8 mouse cellular contexts compared by ENCODE assay signal in genomic region chr19:46314872-46315742, GRCm38 (mm10). TPM values are rescaled to one million over a fixed set of nuclear protein-coding genes. Genes with fewer than 3 reads are reported as not detected.
DNase-seq lines count a peak whose midpoint lies in the region; ATAC-seq and TF ChIP-seq lines count a peak whose summit lies in the region.
"Had no signal": no experiment of that assay in that cellular context is flagged by ENCODE, and none has a peak within 500 bp of the region (broad histone marks: within the 10 kb centered on the region; RNA-seq: fewer than 3 reads in every experiment).

No protein-coding gene starts in this region.

- H3K79me2 ChIP-seq in MEL (ENCODE audit: control insufficient read depth, insufficient read depth, low read length, poor library complexity): no peaks in the 10 kb centered on the region

- H3K27ac ChIP-seq in left cerebral cortex, adult 2 months: no peak overlapping the region
- peak overlapping the region; percentile 88 for H3K27ac ChIP-seq in MEL (ENCODE audit: control insufficient read depth, low read depth, low read length)
- H3K27ac ChIP-seq in liver, embryonic 16.5 days (ENCODE audit: low read length): peak overlapping the region; percentile 94
- H3K27ac ChIP-seq: midbrain, embryonic 12.5 days had no signal

- H3K9me3 ChIP-seq in MEL (replicated peaks; ENCODE audit: insufficient read depth, low read length): no peaks in the 10 kb centered on the region
- no peaks in the 10 kb centered on the region for H3K9me3 ChIP-seq in liver, embryonic 16.5 days (replicated peaks; ENCODE audit: control insufficient read depth, low read length)
- H3K9me3 ChIP-seq: midbrain, embryonic 12.5 days had no signal

- TF ChIP-seq RAD21 in MEL (IDR thresholded peaks at IDR 0.05; ENCODE audit: low read depth, low read length): no peak; the same call in 1 of the 2 replicates

- peak; percentile 85 to 93 for TF ChIP-seq EP300 in MEL (IDR thresholded peaks at IDR 0.05; ENCODE audit: low read depth in 1 of 2, low read length in 2 of 2)

- DNase-seq in left cerebral cortex, adult 2 months (ENCODE audit: extremely low spot score in 1 of 2, low spot score in 2 of 2): peak; percentile 16 to 25
- DNase-seq in left cerebral cortex, postnatal 4 days: no peak
- peak; percentile 95 for DNase-seq in MEL (ENCODE audit: low read depth, low spot score)
- DNase-seq in cerebellum, adult 9-11 months: peak; percentile 50
- DNase-seq in retina, embryonic 14.5 days (ENCODE audit: low spot score): no peak
- no peak for DNase-seq in gastrocnemius, postnatal 25 days

- intact Hi-C loops in left cerebral cortex, adult 2 months (cut with DNase I): no loop called here
- intact Hi-C loops in left cerebral cortex, postnatal 4 days (cut with DNase I): no loop called here

- peak overlapping the region; percentile 40 for H3K9ac ChIP-seq in MEL (ENCODE audit: control insufficient read depth, low read depth, low read length, poor library complexity, severe bottlenecking)
- peak overlapping the region; percentile 66 for H3K9ac ChIP-seq in liver, embryonic 16.5 days (ENCODE audit: low read depth, low read length)
- H3K9ac ChIP-seq: midbrain, embryonic 12.5 days had no signal

- H3K4me3 ChIP-seq in left cerebral cortex, adult 2 months: no peak overlapping the region
- H3K4me3 ChIP-seq in MEL (ENCODE audit: control insufficient read depth in 1 of 2, insufficient read depth in 1 of 2, low read depth in 2 of 2, low read length in 2 of 2): peak overlapping the region; percentile 7 to 27
- peak overlapping the region; percentile 48 for H3K4me3 ChIP-seq in liver, embryonic 16.5 days (ENCODE audit: low read depth, low read length)
- H3K4me3 ChIP-seq: midbrain, embryonic 12.5 days had no signal

- H3K4me2 ChIP-seq in liver, embryonic 16.5 days (ENCODE audit: low read depth, low read length): peak overlapping the region; percentile 85
- H3K4me2 ChIP-seq: midbrain, embryonic 12.5 days had no signal

- 2% methylated on average over 14 of the region's 14 CpGs for WGBS in liver, embryonic 16.5 days (ENCODE audit: insufficient replicate concordance)

- peaks cover 14 to 30% of the 10 kb centered on the region in 2 experiments for H3K4me1 ChIP-seq in MEL (ENCODE audit: control insufficient read depth in 1 of 2, insufficient read depth in 2 of 2, low read length in 2 of 2)
- peaks cover 52% of the 10 kb centered on the region for H3K4me1 ChIP-seq in liver, embryonic 16.5 days (ENCODE audit: control insufficient read depth, low read depth, low read length)

- ATAC-seq in liver, embryonic 16.5 days (ENCODE audit: low read depth): peak; percentile 88

- H3K36me3 ChIP-seq in MEL (ENCODE audit: control insufficient read depth in 1 of 2, insufficient read depth in 2 of 2, low read length in 2 of 2): peaks cover 0 to 16% of the 10 kb centered on the region in 2 experiments; a peak in 2 of 4 replicates
- H3K36me3 ChIP-seq in liver, embryonic 16.5 days (ENCODE audit: control insufficient read depth, insufficient read depth): peaks cover 6% of the 10 kb centered on the region
- H3K36me3 ChIP-seq: midbrain, embryonic 12.5 days had no signal

- TF ChIP-seq CTCF in left cerebral cortex, adult 2 months (IDR thresholded peaks at IDR 0.05): no peak
- no peak for TF ChIP-seq CTCF in MEL (IDR thresholded peaks at IDR 0.05 in 2 of 3, conservative IDR thresholded peaks at IDR 0.05 in 1 of 3; ENCODE audit: control insufficient read depth in 1 of 3, insufficient read depth in 1 of 3, low read depth in 2 of 3, low read length in 3 of 3, poor library complexity in 1 of 3, severe bottlenecking in 1 of 3)

- peak in 1 of 2 experiments; percentile 53; a peak in 1 of 4 replicates for TF ChIP-seq POLR2A in MEL (IDR thresholded peaks at IDR 0.05; ENCODE audit: control insufficient read depth in 1 of 2, insufficient read depth in 1 of 2, low read depth in 1 of 2, low read length in 2 of 2, poor library complexity in 1 of 2)

- H3K27me3 ChIP-seq in MEL (ENCODE audit: control insufficient read depth in 1 of 2, insufficient read depth in 2 of 2, low read length in 2 of 2): no peaks in the 10 kb centered on the region
- peaks cover 54% of the 10 kb centered on the region for H3K27me3 ChIP-seq in liver, embryonic 16.5 days (ENCODE audit: control insufficient read depth, insufficient read depth, low read depth, low read length)

TF ChIP-seq in MEL, 35 proteins besides CTCF, POLR2A, EP300 and RAD21 (continues in another document):
- peak; percentile 69 for TF ChIP-seq MYB (IDR thresholded peaks at IDR 0.05; ENCODE audit: low read depth, low read length)
- no peak for TF ChIP-seq HCFC1 (IDR thresholded peaks at IDR 0.05; ENCODE audit: low read depth, low read length)
- TF ChIP-seq ZNF384 (IDR thresholded peaks at IDR 0.05; ENCODE audit: low read depth, low read length): no peak
- TF ChIP-seq MXI1 (IDR thresholded peaks at IDR 0.05; ENCODE audit: low read depth, low read length): peak; percentile 94
- TF ChIP-seq UBTF (IDR thresholded peaks at IDR 0.05; ENCODE audit: borderline replicate concordance, insufficient read depth, low read depth, low read length): no peak
- TF ChIP-seq MEF2A (IDR thresholded peaks at IDR 0.05; ENCODE audit: extremely low read depth, insufficient replicate concordance, low read depth, low read length, poor library complexity, severe bottlenecking): no peak
- TF ChIP-seq USF2 (IDR thresholded peaks at IDR 0.05; ENCODE audit: borderline replicate concordance in 1 of 2, insufficient read depth in 1 of 2, low read depth in 1 of 2, low read length in 2 of 2): no peak
- TF ChIP-seq ZC3H11A (IDR thresholded peaks at IDR 0.05; ENCODE audit: low read depth, low read length): no peak; the same call in 1 of the 2 replicates
- no peak for TF ChIP-seq ELF1 (IDR thresholded peaks at IDR 0.05; ENCODE audit: low read depth, low read length)
- no peak for TF ChIP-seq E2F4 (IDR thresholded peaks at IDR 0.05; ENCODE audit: borderline replicate concordance, low read depth, low read length)
- 0 out of 2 replicates have a peak, but pooled peaks have one; percentile 42 for TF ChIP-seq ZMIZ1 (IDR thresholded peaks at IDR 0.05; ENCODE audit: low read depth, low read length)
- TF ChIP-seq GATA1 (IDR thresholded peaks at IDR 0.05; ENCODE audit: low read depth, low read length): peak; percentile 89
- TF ChIP-seq TCF12 (IDR thresholded peaks at IDR 0.05; ENCODE audit: low read depth, low read length): peak; percentile 89
- TF ChIP-seq TAL1 (IDR thresholded peaks at IDR 0.05; ENCODE audit: low read length): peak; percentile 94
- TF ChIP-seq NRF1 (IDR thresholded peaks at IDR 0.05; ENCODE audit: insufficient read depth, low read depth, low read length, poor library complexity, severe bottlenecking): no peak
- peak; percentile 66 for TF ChIP-seq ETS1 (IDR thresholded peaks at IDR 0.05; ENCODE audit: low read depth, low read length)
- no peak; the same call in 1 of the 2 replicates for TF ChIP-seq SMC3 (IDR thresholded peaks at IDR 0.05; ENCODE audit: low read depth, low read length)
- TF ChIP-seq MAX (IDR thresholded peaks at IDR 0.05; ENCODE audit: low read length): peak; percentile 92
- 0 out of 2 replicates have a peak, but pooled peaks have one; percentile 55 for TF ChIP-seq JUND (IDR thresholded peaks at IDR 0.05; ENCODE audit: low read depth, low read length)
- TF ChIP-seq BHLHE40 (IDR thresholded peaks at IDR 0.05; ENCODE audit: borderline replicate concordance, low read depth, low read length): peak; percentile 73

RNA-seq across cellular contexts. Expression of gene Nfkb2, which starts 11.0 kb away (rescaled TPM):
- total RNA-seq in left cerebral cortex, adult 2 months (2021): 1 to 10 TPM; 2.9 to 3.3 TPM
- total RNA-seq in left cerebral cortex, postnatal 4 days (2021): 1 to 10 TPM; 2.5 to 2.8 TPM
- 25.3 and 27.2 TPM in 2 replicates for total RNA-seq in MEL (2012; rRNA removed)
- polyA plus RNA-seq in MEL (2012; ENCODE audit: insufficient read depth in 1 of 2, insufficient read length in 2 of 2, low read depth in 1 of 2, low replicate concordance in 2 of 2, missing spikeins in 1 of 2): 10 to 100 TPM in 1 of 2 experiments, not detected in 1; 43.0 TPM
- 3.0 and 3.8 TPM in 2 replicates for polyA plus RNA-seq in liver, embryonic 16.5 days (2015; fragmentation: Nextera tagmentation; extraction: Ambion mirVana)
- total RNA-seq in gastrocnemius, postnatal 25 days (2021): 1 to 10 TPM; 7.2 to 8.5 TPM

RNA-seq across cellular contexts. Expression of gene Psd, which starts 11.8 kb away (rescaled TPM):
- 100 to 1,000 TPM; 605 to 647 TPM for total RNA-seq in left cerebral cortex, adult 2 months (2021)
- 100 to 1,000 TPM; 670 to 671 TPM for total RNA-seq in left cerebral cortex, postnatal 4 days (2021)
- total RNA-seq in MEL (2012; rRNA removed): 1.9 and 4.5 TPM in 2 replicates
- polyA plus RNA-seq in MEL (2012; ENCODE audit: insufficient read depth in 1 of 2, insufficient read length in 2 of 2, low read depth in 1 of 2, low replicate concordance in 2 of 2, missing spikeins in 1 of 2): 10 to 100 TPM in 1 of 2 experiments, not detected in 1; 17.2 TPM
- polyA plus RNA-seq in liver, embryonic 16.5 days (2015; fragmentation: Nextera tagmentation; extraction: Ambion mirVana): 3.3 TPM in 2 replicates
- total RNA-seq in gastrocnemius, postnatal 25 days (2021): under 1 TPM; 0.28 to 0.54 TPM

RNA-seq across cellular contexts. Expression of gene Fbxl15, which starts 12.9 kb away (rescaled TPM):
- 10 to 100 TPM; 27.0 to 29.6 TPM for total RNA-seq in left cerebral cortex, adult 2 months (2021)
- total RNA-seq in left cerebral cortex, postnatal 4 days (2021): 10 to 100 TPM; 22.3 to 23.4 TPM
- 12.1 and 12.7 TPM in 2 replicates for total RNA-seq in MEL (2012; rRNA removed)
- 10 to 100 TPM in 1 of 2 experiments, not detected in 1; 13.2 TPM for polyA plus RNA-seq in MEL (2012; ENCODE audit: insufficient read depth in 1 of 2, insufficient read length in 2 of 2, low read depth in 1 of 2, low replicate concordance in 2 of 2, missing spikeins in 1 of 2)
- 11.1 and 11.6 TPM in 2 replicates for polyA plus RNA-seq in liver, embryonic 16.5 days (2015; fragmentation: Nextera tagmentation; extraction: Ambion mirVana)
- total RNA-seq in gastrocnemius, postnatal 25 days (2021): 1 to 10 TPM; 2.9 TPM

RNA-seq across cellular contexts. Expression of gene Cuedc2, which starts 23.4 kb away (rescaled TPM):
- 100 to 1,000 TPM; 188 to 196 TPM for total RNA-seq in left cerebral cortex, adult 2 months (2021)
- 100 to 1,000 TPM; 221 to 222 TPM for total RNA-seq in left cerebral cortex, postnatal 4 days (2021)
- 270 and 302 TPM in 2 replicates for total RNA-seq in MEL (2012; rRNA removed)
- polyA plus RNA-seq in MEL (2012; ENCODE audit: insufficient read depth in 1 of 2, insufficient read length in 2 of 2, low read depth in 1 of 2, low replicate concordance in 2 of 2, missing spikeins in 1 of 2): 100 to 1,000 TPM; 251 to 297 TPM
- polyA plus RNA-seq in liver, embryonic 16.5 days (2015; fragmentation: Nextera tagmentation; extraction: Ambion mirVana): 67.3 and 67.6 TPM in 2 replicates
- 10 to 100 TPM; 56.1 to 56.5 TPM for total RNA-seq in gastrocnemius, postnatal 25 days (2021)

RNA-seq across cellular contexts. Expression of gene Mfsd13a, which starts 25.8 kb away (rescaled TPM):
- total RNA-seq in left cerebral cortex, adult 2 months (2021): 10 to 100 TPM; 25.5 to 25.9 TPM
- 10 to 100 TPM; 16.8 to 18.3 TPM for total RNA-seq in left cerebral cortex, postnatal 4 days (2021)
- total RNA-seq in MEL (2012; rRNA removed): 4.7 and 5.5 TPM in 2 replicates
- polyA plus RNA-seq in MEL (2012; ENCODE audit: insufficient read depth in 1 of 2, insufficient read length in 2 of 2, low read depth in 1 of 2, low replicate concordance in 2 of 2, missing spikeins in 1 of 2): 10 to 100 TPM in 1 of 2 experiments, not detected in 1; 45.9 TPM
- polyA plus RNA-seq in liver, embryonic 16.5 days (2015; fragmentation: Nextera tagmentation; extraction: Ambion mirVana): 11.2 and 13.8 TPM in 2 replicates
- 1 to 10 TPM; 1.0 to 1.2 TPM for total RNA-seq in gastrocnemius, postnatal 25 days (2021)

Comparison
In these comparisons a context has a peak if more than half of its experiments do, and no peak if none do; other contexts are left out.
1. DNase-seq: peak in left cerebral cortex, adult 2 months (2 of 2), MEL (single experiment) and cerebellum, adult 9-11 months (single experiment); none in left cerebral cortex, postnatal 4 days (single experiment), retina, embryonic 14.5 days (single experiment) and gastrocnemius, postnatal 25 days (single experiment).
2. RNA of gene Psd, which starts 11.8 kb away (total RNA-seq): 670 to 671 TPM in left cerebral cortex, postnatal 4 days and 605 to 647 TPM in left cerebral cortex, adult 2 months; 1.9 to 4.5 TPM in MEL and 0.28 to 0.54 TPM in gastrocnemius, postnatal 25 days; every median in the first group is over 100 times any median in the second.